Mouse (Mus musculus) lung, postnatal 0 days (tissue): ENCODE measurements at regions not wholly inside any gene's neighbourhood (a gene's known extent, or its start where the extent isn't known, plus 50 kb on each side); places are given as distances from the start of the nearest gene placed in this dataset.

Experiments
- ATAC-seq: fragments of 200-750 bp; cut with Nextera tagmentation; 2 replicates; pipeline ENCODE4 v1.8.0; 2017; ENCODE audit warnings: moderate library complexity
- DNase-seq: peaks from one replicate; pipeline ENCODE4 v3.0.0-alpha.2; 2016; ENCODE audit warnings: low spot score
- H3K27ac ChIP-seq: fragments of 300-500 bp; sonication (generic); 2 replicates; pipeline ENCODE4 v1.5.1; 2014; ENCODE audit warnings: antibody characterized with exemption, mild to moderate bottlenecking, low read length, mixed read lengths
- H3K27me3 ChIP-seq: fragments of 300-500 bp; sonication (generic); replicated peaks from 2 replicates; pipeline ENCODE4 v1.6.1; 2014; ENCODE audit warnings: low read length, mixed read lengths; ENCODE audit not compliant: insufficient read depth
- H3K36me3 ChIP-seq: fragments of 300-500 bp; sonication (generic); 2 replicates; pipeline ENCODE4 v1.6.1; 2014; ENCODE audit warnings: low read length, mixed read lengths; ENCODE audit not compliant: insufficient read depth
- H3K4me1 ChIP-seq: fragments of 300-500 bp; sonication (generic); 2 replicates; pipeline ENCODE4 v1.6.1; 2014; ENCODE audit warnings: antibody characterized with exemption, low read depth, low read length, mixed read lengths; ENCODE audit not compliant: insufficient read depth
- H3K4me2 ChIP-seq: fragments of 300-500 bp; sonication (generic); replicated peaks from 2 replicates; pipeline ENCODE4 v1.6.1; 2014; ENCODE audit warnings: low read depth, mild to moderate bottlenecking, low read length, moderate library complexity, mixed read lengths
- H3K4me3 ChIP-seq: fragments of 300-500 bp; sonication (generic); 2 replicates; pipeline ENCODE4 v1.5.1; 2014; ENCODE audit warnings: low read depth, low read length
- H3K9ac ChIP-seq: fragments of 300-500 bp; sonication (generic); replicated peaks from 2 replicates; pipeline ENCODE4 v1.6.1; 2014; ENCODE audit warnings: low read depth, mild to moderate bottlenecking
- H3K9me3 ChIP-seq: fragments of 300-500 bp; sonication (generic); 2 replicates; pipeline ENCODE4 v1.6.1; 2016; ENCODE audit warnings: low read length, mixed read lengths
- CTCF ChIP-seq: IDR thresholded peaks from 2 replicates; pipeline ENCODE4 v1.5.1; 2016; ENCODE audit warnings: antibody characterized with exemption, mild to moderate bottlenecking
- EP300 ChIP-seq: IDR thresholded peaks from 2 replicates; pipeline ENCODE4 v1.6.1; 2016; ENCODE audit warnings: antibody characterized with exemption, mild to moderate bottlenecking, control low read depth
- WGBS: fragments of 180-500 bp; shearing (Covaris S2); extraction: QIAGEN DNeasy Blood & Tissue Kit; methylation state at CpG from one replicate; pipeline ENCODE4 v1.1.7; 2014; 5-methylcytosine and 5-hydroxymethylcytosine counted together

- H3K4me3 ChIP-seq: no peak overlapping the region
- H3K4me2 ChIP-seq: no peak overlapping the region
- no peaks in the 10 kb centered on the region for H3K9me3 ChIP-seq
- H3K9ac ChIP-seq: no peak overlapping the region
- no peaks in the 10 kb centered on the region for H3K36me3 ChIP-seq
- no peak for ATAC-seq
- TF ChIP-seq CTCF: no peak
- no peak for TF ChIP-seq EP300
- H3K4me1 ChIP-seq: no peaks in the 10 kb centered on the region
- DNase-seq: no peak
- WGBS: 82% methylated on average over 5 of the region's 5 CpGs
- no peaks in the 10 kb centered on the region for H3K27me3 ChIP-seq
- H3K27ac ChIP-seq: no peak overlapping the region
Measured at GRCm38 (mm10) chr12:5568941-5569340, 193.5 kb upstream of the Klhl29 start.

- Histone ChIP-seq H3K27ac (no peak overlapping the region), H3K9ac (no peak overlapping the region), H3K9me3 (no peaks in the 10 kb centered on the region), H3K4me3 (no peak overlapping the region), H3K27me3 (no peaks in the 10 kb centered on the region), H3K36me3 (no peaks in the 10 kb centered on the region), H3K4me1 (no peaks in the 10 kb centered on the region), H3K4me2 (no peak overlapping the region)
- no peak for ATAC-seq
- TF ChIP-seq EP300 (no peak), CTCF (no peak)
- 21% methylated on average over 2 of the region's 2 CpGs for whole genome bisulfite sequencing
- DNase-seq: no peak
Measured at GRCm38 (mm10) chr12:5566231-5566630, 190.7 kb upstream of the Klhl29 start.

DNA sequence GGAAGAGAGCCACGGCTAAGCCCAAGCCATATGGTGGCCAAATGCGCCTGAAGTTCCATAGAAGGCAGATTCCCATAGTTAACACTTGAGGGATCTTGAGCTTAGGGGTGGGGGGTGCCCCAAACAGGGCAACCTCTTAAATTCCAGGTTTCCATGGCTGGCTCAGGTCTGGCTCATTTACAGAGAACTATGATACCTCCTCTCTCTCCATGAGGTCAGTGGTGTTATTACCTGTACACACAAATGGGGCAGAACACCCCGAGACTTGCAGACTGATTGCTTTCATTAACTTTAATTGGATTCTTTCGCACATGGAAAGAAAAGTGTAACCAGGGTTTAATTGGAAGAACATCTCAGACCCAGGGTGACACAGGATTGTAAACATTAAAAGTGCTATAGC is 177.1 kb upstream of the Klhl29 start:
- DNase-seq (no peak), ATAC-seq (no peak)
- Histone ChIP-seq H3K9me3 (no peaks in the 10 kb centered on the region), H3K27me3 (no peaks in the 10 kb centered on the region), H3K4me3 (no peak overlapping the region), H3K4me1 (no peaks in the 10 kb centered on the region), H3K4me2 (no peak overlapping the region), H3K9ac (no peak overlapping the region), H3K36me3 (no peaks in the 10 kb centered on the region), H3K27ac (no peak overlapping the region)
- TF ChIP-seq EP300 (no peak), CTCF (no peak)
- 67% methylated on average over 4 of the region's 4 CpGs for WGBS

- 56% methylated on average over 2 of the region's 2 CpGs for WGBS
- Histone ChIP-seq H3K9me3 (no peaks in the 10 kb centered on the region), H3K4me2 (no peak overlapping the region), H3K27me3 (no peaks in the 10 kb centered on the region), H3K36me3 (no peaks in the 10 kb centered on the region), H3K27ac (no peak overlapping the region), H3K4me3 (no peak overlapping the region), H3K9ac (no peak overlapping the region), H3K4me1 (no peaks in the 10 kb centered on the region)
- no peak for TF ChIP-seq CTCF
- no peak for TF ChIP-seq EP300
- ATAC-seq (no peak), DNase-seq (no peak)
Measured at GRCm38 (mm10) chr12:5551901-5552300, 176.4 kb upstream of the Klhl29 start.

GRCm38 (mm10) chr12:5549796-5550195 is 174.3 kb upstream of the Klhl29 start:
- no peak for ATAC-seq
- Histone ChIP-seq H3K27ac (no peak overlapping the region), H3K4me2 (no peak overlapping the region), H3K27me3 (no peaks in the 10 kb centered on the region), H3K4me1 (no peaks in the 10 kb centered on the region), H3K9me3 (no peaks in the 10 kb centered on the region), H3K36me3 (no peaks in the 10 kb centered on the region), H3K9ac (no peak overlapping the region), H3K4me3 (no peak overlapping the region)
- WGBS: 61% methylated on average over 7 of the region's 7 CpGs
- no peak for DNase-seq
- no peak for TF ChIP-seq EP300
- TF ChIP-seq CTCF: no peak

DNA sequence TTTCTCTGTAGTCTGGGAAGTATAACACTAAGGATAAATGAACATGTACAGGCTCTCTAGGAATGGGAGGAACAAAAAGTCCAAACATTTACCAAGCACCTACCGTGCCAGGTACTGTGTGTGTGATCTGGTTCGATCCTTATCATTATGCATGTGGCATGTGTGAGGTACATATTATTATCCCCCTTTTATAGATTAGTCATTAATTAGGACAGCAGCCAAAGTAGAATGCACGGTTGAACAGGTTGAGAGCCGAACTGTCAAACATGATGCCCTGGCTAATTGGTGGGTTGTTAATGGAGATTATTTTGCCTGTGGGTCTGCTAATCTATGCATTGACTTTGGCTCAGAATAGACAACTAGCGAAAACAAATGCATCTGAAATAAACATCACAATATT is 172.2 kb upstream of the Klhl29 start:
- H3K4me2 ChIP-seq: no peak overlapping the region
- H3K9me3 ChIP-seq: no peaks in the 10 kb centered on the region
- H3K4me1 ChIP-seq: no peaks in the 10 kb centered on the region
- H3K4me3 ChIP-seq: no peak overlapping the region
- 81% methylated on average over 5 of the region's 5 CpGs for WGBS
- no peak for TF ChIP-seq EP300
- TF ChIP-seq CTCF: no peak
- DNase-seq: no peak
- H3K9ac ChIP-seq: no peak overlapping the region
- H3K27me3 ChIP-seq: no peaks in the 10 kb centered on the region
- H3K27ac ChIP-seq: no peak overlapping the region
- ATAC-seq: no peak
- no peaks in the 10 kb centered on the region for H3K36me3 ChIP-seq

DNA sequence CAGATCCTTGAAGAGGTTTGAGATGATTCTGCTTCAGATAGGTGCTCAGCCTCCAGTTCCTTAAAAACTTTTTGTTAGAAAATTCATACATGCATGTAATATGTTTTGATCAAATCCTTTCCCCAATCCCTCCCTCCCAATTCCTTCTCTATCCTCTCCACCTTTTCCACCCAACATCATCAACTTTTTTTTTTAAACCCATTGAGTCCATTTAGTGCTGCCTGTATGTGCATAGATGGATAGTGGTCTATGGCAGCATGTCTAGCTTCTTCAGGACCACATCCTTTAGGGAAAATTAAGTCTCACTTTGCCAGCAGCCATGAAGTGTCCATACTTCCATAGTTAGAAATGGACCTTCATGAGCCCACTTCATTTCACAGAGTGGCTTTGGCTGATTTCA is 167.2 kb upstream of the Klhl29 start:
- H3K27ac ChIP-seq: no peak overlapping the region
- H3K9ac ChIP-seq: no peak overlapping the region
- no peak for DNase-seq
- H3K27me3 ChIP-seq: no peaks in the 10 kb centered on the region
- no peak overlapping the region for H3K4me2 ChIP-seq
- H3K4me3 ChIP-seq: no peak overlapping the region
- H3K9me3 ChIP-seq: no peaks in the 10 kb centered on the region
- TF ChIP-seq CTCF (no peak), EP300 (no peak)
- H3K4me1 ChIP-seq: no peaks in the 10 kb centered on the region
- no peak for ATAC-seq
- no peaks in the 10 kb centered on the region for H3K36me3 ChIP-seq
